Mouse (Mus musculus): Measurements from ENCODE around the gene Nrf1. TPM values are rescaled to one million over a fixed set of nuclear protein-coding genes. Genes with fewer than 3 reads are reported as not detected.

The Nrf1 gene
- total RNA-seq (2021): 10 to 100 TPM; 31.3 to 34.2 TPM
- long read RNA-seq, experiment 1, transcript Nrf1-211 (12 exons, 3,584 nt): minor isoform, 5 of 23 reads
- long read RNA-seq, experiment 1, transcript Nrf1-210 (12 exons, 3,295 nt): major isoform, 10 of 23 reads
- long read RNA-seq, experiment 1, partial matches to known transcripts: 4 of 23 reads
- long read RNA-seq, experiment 1, other reads (novel, unspliced or antisense): 4 of 23 reads
- long read RNA-seq, experiment 2, transcript Nrf1-210 (12 exons, 3,295 nt): minor isoform, 14 of 57 reads
- long read RNA-seq, experiment 2, transcript Nrf1-211 (12 exons, 3,584 nt): major isoform, 16 of 57 reads
- long read RNA-seq, experiment 2, partial matches to known transcripts: 7 of 57 reads
- long read RNA-seq, experiment 2, other reads (novel, unspliced or antisense): 14 of 57 reads

GRCm38 (mm10) chr6:30047271-30048162, at the start of gene Nrf1:
Nrf1 (plus strand) TSS chr6:30047988.
- peak; percentile 81 to 90 for DNase-seq (ENCODE audit: low spot score in 2 of 2)

GRCm38 (mm10) chr6:29998140-29998539, 49.6 kb upstream of the Nrf1 start:
- DNase-seq (ENCODE audit: low spot score in 2 of 2): no peak

GRCm38 (mm10) chr6:29998771-29999170, 49.0 kb upstream of the Nrf1 start:
- DNase-seq (ENCODE audit: low spot score in 2 of 2): no peak

- DNase-seq (ENCODE audit: low spot score in 2 of 2): no peak
Observed at GRCm38 (mm10) chr6:30002628-30003027, 45.2 kb upstream of the Nrf1 start.

- no peak for DNase-seq (ENCODE audit: low spot score in 2 of 2)
Observed at GRCm38 (mm10) chr6:30005851-30006250, 41.9 kb upstream of the Nrf1 start.

GRCm38 (mm10) chr6:30009204-30009603, 38.6 kb upstream of the Nrf1 start:
- DNase-seq (ENCODE audit: low spot score in 2 of 2): no peak

- no peak for DNase-seq (ENCODE audit: low spot score in 2 of 2)
Observed at GRCm38 (mm10) chr6:30013520-30013919, 34.3 kb upstream of the Nrf1 start.

- no peak for DNase-seq (ENCODE audit: low spot score in 2 of 2)
Observed at GRCm38 (mm10) chr6:30014187-30014864, 33.5 kb upstream of the Nrf1 start.

GRCm38 (mm10) chr6:30021241-30021640, 26.5 kb upstream of the Nrf1 start:
- no peak for DNase-seq (ENCODE audit: low spot score in 2 of 2)

- DNase-seq (ENCODE audit: low spot score in 2 of 2): peak in 1 of 2 experiments; percentile 34
Observed at GRCm38 (mm10) chr6:30021656-30022055, 26.1 kb upstream of the Nrf1 start.

GRCm38 (mm10) chr6:30026799-30027198, 21.0 kb upstream of the Nrf1 start:
- peak in 1 of 2 experiments; percentile 7 for DNase-seq (ENCODE audit: low spot score in 2 of 2)

GRCm38 (mm10) chr6:30028358-30028757, 19.4 kb upstream of the Nrf1 start:
- DNase-seq (ENCODE audit: low spot score in 2 of 2): no peak

GRCm38 (mm10) chr6:30035112-30035511, 12.7 kb upstream of the Nrf1 start:
- no peak for DNase-seq (ENCODE audit: low spot score in 2 of 2)

GRCm38 (mm10) chr6:30041498-30041897, 6.3 kb upstream of the Nrf1 start:
- no peak for DNase-seq (ENCODE audit: low spot score in 2 of 2)

GRCm38 (mm10) chr6:30042483-30042882, 5.3 kb upstream of the Nrf1 start:
- DNase-seq (ENCODE audit: low spot score in 2 of 2): no peak

GRCm38 (mm10) chr6:30048163-30048500, 344 bp downstream of the Nrf1 start:
- DNase-seq (ENCODE audit: low spot score in 2 of 2): peak in 1 of 2 experiments; percentile 21

- peak; percentile 30 to 40 for DNase-seq (ENCODE audit: low spot score in 2 of 2)
Observed at GRCm38 (mm10) chr6:30048501-30049353, 939 bp downstream of the Nrf1 start.

- no peak for DNase-seq (ENCODE audit: low spot score in 2 of 2)
Observed at GRCm38 (mm10) chr6:30053116-30053515, 5.3 kb downstream of the Nrf1 start.

GRCm38 (mm10) chr6:30062544-30062943, 14.8 kb downstream of the Nrf1 start:
- DNase-seq (ENCODE audit: low spot score in 2 of 2): no peak

GRCm38 (mm10) chr6:30065369-30065768, 17.6 kb downstream of the Nrf1 start:
- no peak for DNase-seq (ENCODE audit: low spot score in 2 of 2)

- DNase-seq (ENCODE audit: low spot score in 2 of 2): no peak
Observed at GRCm38 (mm10) chr6:30066746-30067145, 19.0 kb downstream of the Nrf1 start.
